Mouse (Mus musculus) kidney, adult 9 months (tissue): ENCODE measurements around the gene Chst5.

ENCODE experiments used
- DNase-seq: peaks from one replicate; pipeline ENCODE4 v3.0.0; 2022

Chst5 gene

DNA sequence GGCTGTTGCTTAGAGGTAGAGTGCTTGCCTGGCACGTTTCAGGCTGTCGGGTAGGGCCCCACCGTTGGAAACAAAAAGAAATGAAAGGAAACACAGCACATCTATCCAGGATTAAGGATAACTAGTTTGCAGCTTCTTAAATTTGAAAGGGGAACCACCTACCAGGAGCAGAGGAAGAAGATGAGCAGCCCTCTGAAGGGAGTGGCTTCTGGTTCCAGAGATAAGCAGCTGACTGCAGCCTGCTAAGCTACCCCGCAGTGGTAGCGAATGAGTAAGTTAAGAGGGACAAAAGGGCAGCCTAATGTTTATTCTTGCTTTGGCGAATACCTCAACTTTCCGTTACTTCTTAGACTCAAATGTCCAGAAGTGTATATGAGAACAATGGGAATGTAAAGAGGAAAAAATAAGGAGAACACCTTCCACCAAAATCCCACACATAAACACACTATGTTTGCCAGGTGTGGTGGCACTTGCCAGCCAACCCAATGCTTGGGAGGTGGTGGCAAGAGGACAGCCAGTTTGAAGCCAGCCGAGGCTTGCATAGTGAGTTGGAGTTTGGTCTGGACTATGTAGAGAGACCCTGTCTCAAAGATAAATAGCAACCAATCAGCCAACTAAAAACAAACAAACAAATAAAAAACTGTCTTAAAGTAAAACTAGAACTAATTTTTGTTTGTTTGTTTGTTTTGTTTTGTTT lies 19.5 kb upstream of the Chst5 start:
- DNase-seq: no peak

DNA sequence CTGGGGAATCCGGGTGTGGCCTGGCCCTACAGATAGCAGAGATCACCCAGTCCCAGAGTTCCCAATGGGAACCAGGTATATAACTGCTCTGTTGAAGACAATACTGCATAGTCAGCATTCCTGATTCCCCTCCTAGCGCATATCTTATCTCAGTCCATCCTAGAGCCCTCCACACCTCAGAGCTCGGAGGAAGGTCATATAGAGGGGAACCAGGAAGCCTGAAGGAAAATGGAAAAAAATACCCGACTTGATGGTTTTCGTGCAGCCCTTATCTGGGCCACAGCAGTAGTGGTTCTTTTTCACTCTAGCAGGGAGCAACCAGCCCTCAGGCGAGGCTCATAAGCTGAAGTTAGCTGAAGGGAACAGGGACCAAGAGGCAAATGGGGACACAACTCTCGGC lies 14.7 kb upstream of the Chst5 start:
- DNase-seq: no peak

DNA sequence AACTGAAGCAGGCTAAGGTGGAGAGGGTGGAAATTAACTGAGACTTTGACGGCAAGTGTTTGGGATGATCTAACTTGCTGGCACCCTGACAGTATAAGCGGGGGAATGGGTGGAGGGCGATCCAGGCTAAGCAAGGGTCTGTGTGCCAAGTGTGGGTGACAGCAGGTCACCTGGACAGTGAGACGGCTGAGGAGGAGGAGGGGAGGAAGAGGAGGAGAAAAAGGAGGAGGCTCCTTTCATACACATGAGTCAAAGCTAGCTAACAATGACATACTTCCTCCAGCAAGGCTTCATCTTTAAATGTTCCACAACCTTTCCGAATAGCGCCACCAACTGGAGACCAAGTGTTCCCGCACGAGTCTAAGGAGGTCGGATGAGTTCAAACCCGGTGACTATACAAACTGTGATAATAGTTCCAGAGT lies 13.1 kb upstream of the Chst5 start:
- peak; percentile 50 for DNase-seq

DNA sequence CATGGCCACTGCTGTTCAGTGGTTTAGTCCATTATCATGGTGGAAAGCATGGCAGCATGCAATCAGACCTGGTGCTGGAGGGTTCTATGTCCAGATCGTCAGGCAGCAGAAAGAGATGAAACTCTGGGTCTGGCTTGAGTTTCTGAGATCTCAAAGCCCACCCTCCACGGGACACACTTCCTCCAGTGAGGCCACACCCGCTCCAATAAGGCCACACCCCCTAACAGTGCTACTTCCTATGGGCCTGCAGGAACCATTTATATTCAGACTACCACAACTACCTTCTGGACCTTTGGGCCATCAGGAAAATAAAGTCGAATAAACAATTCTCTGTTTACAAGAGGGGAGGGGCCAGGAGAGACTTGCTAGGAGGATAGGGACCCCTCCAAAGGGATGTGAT lies 10.7 kb upstream of the Chst5 start:
- no peak for DNase-seq

DNA sequence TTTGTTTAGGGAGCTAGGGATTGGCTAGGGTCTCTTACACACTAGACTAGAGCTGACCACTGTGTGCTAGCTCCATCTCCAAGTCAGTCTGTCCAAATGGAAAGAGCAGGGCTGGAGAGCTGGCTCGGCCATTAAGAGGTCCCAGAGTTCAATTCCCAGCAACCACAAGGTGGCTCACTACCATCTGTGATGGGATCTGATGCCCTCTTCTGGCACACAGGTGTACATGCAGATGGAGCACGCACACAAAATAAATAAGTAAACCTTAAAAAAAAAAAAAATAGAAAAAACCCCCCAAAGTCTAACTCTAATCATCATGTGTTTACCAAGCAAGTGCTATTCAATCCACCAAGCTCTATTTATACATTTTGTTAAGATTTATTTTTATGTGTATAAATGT lies 9.4 kb upstream of the Chst5 start:
- DNase-seq: no peak

DNA sequence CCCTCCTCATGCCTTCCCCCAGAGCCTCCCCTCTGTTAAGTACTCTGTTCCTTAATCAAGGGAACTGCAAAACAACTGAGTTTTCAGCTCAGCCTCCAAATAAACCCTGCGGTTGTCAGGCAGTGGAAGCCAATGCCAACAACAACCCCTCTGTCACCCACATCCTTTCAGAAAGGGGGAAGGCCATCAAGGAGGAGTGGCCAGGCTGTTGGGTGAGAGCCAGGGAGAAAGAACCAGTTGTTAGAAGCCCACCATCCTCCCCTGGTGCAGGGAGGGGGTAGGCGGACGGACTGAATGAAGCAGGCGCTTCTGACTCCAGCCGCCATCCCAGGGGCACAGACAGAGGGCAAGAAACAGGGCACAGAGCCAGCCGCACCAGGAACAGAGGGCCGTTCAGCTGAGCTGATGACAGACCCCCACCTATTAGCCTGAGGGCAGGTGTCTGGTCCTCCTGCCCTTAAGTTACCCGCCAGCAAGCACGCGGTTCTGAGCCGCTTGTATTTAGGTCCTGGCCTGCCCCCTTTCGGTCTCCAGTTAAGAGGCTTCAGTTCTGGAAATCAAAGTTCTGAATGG lies 2.7 kb upstream of the Chst5 start:
- no peak for DNase-seq

DNA sequence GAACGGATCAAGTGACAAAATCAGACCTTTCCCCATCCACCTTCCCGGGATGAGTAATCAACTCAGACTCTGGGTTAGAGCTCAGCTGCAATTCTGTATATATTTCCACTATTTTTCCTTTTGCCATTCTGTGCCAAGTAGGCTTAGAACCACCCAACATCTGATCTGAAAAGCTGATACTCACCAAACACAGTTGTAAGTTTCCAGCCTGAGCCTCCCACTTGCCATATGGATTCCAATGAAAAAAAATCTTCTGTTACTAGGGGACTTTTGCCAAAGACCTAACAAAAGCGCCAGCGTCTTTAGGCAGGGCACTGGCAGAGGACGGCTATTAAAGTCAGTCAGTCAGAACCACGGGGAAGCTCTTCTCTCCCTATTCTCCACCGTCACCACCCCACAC lies 1.3 kb upstream of the Chst5 start:
- DNase-seq: no peak

DNA sequence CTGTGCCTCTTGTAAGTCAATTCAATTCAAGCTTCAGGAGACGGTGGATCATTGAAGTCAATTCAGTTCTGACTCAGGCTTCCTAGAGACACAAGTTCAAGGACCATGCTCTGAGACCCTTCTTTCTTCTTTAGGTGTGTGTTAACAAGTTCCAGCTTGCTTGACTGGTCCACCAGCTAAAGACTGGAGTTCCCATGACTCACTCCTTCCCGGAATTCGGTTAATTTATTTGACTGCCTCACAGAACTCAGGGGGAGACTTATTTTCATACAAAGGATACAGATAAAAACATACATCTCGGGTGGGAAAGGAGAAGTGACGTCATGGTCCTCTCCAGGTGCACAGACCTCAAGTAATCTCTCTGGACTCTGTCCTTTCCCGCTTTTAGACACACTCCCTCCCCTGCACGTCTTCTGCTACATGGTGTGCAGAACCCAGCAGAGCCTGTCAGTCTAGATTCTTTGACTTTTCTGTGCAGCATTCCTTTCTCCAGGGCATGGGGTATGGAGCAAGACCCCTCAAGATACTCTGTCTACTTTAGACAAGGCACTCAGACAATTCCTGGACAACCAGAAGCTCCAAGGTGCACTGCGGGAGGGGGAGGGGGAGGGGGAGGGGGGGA lies 4.6 kb downstream of the Chst5 start:
- no peak for DNase-seq

DNA sequence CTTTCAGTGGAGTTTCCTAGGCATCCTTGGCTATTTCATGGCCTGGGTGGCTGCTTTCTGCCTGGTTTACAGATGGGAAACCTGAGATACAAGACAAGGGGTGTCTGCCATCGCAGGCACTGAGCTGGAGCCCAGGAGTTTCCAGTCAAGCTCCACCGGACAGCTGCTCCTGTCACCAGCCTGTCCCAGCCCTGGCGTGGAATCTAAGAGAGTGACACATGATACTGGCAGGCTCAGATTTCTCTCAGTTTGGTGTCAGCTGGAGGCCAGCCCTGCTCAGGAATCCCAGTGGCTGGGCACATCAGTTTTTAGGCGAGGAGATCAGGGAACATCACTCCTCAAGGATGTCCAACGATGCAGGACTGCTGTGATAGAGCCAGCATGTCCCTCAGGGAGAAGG lies 8.2 kb downstream of the Chst5 start:
- DNase-seq: no peak

DNA sequence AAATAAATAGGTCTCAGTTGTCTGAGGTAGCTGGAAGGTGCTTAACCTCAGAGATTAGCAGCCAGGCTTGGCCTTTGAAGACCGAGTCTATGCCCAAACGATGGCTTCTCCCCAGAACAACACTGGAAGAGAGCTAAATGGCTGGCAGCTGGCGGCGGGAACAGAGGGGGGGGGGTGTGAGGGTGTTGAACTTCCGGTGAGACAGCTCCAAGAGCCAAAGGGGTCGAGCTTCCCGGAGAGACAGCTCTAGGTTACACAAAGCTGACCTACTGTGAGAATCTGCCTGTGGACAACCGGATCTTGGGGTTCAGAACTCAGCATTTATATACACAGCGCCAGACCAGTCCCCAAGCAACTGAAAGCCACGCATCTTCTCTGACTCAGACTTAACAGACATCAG lies 11.7 kb downstream of the Chst5 start:
- no peak for DNase-seq

DNA sequence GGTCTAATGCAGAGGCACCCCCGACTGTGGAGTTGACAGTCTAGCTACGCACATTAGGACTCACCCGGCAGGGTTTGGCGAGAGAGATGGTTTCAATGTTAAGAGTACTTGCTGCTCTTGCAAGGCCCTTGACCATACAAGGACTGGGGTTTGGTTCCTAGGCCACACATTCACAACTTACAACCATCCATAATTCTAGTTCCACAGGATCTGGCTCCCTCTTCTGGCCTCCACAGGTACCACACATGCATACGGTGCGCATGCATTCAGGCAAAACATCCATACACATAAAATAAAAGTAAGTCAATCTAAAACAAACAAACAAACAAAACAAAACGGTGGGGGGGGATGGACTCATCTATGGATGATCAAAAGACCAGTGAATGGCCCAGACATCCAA lies 15.3 kb downstream of the Chst5 start:
- DNase-seq: no peak

DNA sequence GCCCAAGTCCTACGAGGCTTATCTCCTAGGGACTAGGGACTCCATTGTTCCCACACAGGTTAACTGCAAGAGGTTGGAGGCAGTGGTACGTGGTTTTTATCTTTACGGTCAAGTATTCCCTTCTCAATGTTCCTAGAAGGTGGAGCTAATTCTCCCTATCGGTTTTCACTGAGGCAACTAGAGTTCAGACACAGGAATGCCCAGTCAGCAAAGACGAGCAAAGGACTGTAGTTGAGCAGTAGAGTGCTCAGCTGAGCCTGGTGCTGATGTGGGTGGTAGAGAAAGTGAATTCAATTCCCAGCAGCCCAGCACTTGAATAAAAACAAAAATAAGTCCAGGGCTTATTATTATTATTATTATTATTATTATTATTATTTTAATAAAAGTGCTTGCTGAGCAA lies 17.6 kb downstream of the Chst5 start:
- DNase-seq: no peak

DNA sequence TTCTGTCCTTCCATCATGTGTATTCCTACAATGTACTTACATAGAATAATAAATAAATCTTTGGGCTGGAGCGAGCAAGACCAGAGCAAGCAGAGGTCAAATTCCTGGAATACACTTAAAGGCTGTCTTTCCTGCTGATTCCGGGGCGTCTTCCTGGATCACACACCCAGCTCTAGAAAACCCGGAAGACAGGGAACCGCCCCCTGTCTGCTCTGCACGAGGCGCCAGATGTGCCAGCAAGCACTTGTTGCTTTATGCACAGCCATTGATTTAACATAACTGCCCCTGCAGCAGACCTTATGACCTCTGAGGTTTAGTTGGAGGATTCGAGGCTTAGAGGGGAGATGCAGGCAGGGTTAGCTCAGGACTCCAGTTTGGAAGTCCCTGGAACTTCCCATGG lies 18.3 kb downstream of the Chst5 start:
- DNase-seq: no peak

DNA sequence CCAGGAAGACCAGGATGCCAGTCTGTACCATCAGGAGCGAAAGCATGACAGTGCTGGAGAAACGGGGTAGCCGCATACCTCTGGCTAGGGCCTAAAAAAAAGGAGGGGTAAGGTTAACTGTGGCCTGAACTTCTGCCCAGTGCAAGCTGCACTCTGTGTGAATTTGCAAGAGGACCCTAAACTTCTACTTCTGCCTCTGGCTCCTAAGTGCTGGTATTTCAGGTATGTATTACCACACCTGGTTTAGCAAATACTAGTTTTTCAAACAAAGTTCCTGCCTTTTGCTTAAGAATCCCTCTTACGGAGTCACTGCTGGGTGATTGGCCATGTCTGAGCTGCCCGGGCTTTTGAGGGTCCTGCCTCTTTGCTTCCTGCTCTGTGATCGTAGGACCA lies 19.3 kb downstream of the Chst5 start:
- no peak for DNase-seq

DNA sequence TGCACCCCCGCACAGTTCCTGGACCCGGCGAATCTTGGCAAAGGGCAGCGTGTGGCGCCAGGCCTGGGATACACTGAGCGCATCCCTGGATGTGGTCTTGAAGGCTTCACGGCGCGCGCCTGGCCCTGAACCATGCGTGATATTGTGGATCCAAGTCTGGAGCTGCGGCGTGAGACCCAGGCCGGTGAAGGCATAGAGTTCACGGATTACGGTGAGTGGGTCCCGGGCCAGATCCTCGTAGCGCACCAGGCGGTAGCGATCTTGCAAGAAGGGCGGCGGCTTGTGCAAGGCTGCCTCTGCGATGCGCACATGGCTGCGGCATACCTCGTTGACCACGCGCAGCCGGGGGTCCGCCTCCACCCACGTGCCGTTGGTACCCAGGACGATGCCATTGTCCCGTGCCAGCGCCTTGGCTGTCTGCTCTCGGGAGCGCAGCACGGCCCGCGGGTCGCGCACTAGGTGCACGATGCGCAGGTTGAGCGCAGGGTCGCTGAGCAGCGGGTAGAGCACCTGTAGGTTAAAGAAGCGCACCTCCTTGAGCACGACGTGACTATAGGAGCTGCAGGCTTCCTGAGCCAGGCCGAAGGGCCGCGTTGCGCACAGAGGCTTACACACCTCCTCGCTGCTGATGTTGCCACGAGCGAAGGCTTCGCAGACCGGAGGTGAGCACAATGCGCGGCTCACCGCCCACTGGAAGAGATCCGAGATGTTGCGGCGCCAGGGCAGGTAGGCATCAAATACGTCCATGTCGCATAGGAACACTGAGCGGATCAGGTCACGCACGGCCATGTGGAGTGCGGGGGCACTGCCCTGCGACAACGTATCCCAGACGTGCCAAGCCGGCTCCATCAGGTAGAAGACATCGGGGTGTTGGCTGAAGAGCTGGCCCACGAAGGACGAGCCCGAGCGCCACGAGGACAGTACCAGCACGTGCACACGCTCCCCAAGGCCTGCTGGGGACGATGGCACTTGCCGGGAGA lies 20.0 kb downstream of the Chst5 start:
- DNase-seq: no peak

DNA sequence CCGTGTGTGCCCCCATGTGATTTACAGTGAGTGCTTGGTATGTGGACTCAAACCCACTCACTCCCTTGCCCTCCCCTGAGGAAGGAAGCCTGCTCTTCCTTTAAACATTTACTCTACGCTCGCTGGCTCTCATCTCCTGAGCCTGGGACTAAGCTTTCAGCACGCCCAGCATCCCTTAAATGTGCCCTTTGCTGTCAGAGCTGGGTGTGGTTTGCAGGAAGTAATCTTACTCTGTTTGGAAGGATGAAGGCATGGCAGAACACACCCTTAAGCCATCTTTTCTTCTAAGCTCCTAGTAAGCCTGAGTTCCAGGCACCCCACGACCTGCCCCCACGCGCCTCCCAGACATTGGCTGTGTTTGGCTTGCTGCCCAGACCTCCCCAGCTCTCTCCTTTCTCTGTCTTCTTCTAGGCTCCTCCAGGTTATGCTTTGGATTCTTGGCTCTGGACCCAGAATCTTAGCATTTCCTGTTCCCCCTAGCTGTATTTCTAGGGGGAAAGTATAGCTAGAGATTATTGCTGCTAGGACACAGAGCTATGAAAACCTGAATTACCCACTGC lies 22.1 kb downstream of the Chst5 start:
- DNase-seq: no peak

DNA sequence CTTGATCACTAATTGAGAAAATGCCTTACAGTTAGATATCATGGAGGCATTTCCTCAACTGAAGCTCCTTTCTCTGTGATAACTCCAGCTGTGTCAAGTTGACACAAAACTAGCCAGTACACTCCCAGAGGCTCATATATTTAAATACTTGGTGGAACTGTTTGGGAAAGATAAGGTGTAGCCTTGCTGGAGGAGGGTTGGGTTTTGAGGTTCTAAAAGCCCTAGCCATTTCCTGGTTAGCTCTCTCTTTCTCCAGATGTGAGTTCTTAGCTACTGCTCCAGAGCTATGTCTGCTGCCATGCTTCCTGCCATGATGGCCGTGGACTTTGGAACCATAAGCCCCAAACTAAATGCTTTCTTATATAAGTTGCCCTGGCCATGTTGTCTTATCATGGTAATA lies 22.8 kb downstream of the Chst5 start:
- no peak for DNase-seq

DNA sequence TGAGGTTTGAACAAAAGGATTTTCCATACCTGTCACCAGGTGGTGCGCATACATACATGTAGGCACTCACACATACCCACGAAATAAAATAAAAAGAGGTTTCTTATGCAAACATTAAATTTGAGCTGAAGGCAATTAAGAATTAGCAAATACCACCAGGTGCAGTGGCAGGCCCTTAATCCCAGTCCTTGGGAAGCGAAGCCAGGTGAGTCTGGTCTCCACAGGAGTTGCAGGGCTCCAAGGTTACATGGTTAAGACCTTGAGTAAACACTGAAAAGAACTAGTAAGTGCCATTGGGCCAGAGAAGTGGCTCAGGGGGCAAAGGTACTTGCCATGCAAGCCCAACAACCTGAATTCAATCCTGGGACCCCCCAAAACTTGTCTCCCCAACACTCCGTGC lies 26.6 kb downstream of the Chst5 start:
- DNase-seq: no peak

DNA sequence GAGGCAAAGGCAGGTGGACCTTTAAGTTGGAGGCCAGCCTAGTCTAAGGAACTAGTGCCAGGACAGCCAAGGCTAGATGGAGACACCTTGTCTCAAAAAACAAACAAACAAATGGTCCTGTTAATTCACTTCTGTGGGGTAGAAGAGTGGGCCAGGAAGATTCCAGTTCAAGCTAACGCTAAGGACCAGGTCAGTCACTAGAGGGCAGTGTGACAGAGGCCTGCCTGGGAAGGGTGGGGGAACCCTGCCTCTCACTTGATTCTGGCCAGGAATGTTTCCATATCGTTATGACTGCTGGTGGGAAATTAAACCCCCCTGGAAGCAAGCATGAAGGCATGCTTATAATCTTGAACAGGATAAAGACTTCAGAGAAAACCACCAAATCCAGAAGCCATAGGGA lies 28.7 kb downstream of the Chst5 start:
- peak; percentile 46 for DNase-seq

DNA sequence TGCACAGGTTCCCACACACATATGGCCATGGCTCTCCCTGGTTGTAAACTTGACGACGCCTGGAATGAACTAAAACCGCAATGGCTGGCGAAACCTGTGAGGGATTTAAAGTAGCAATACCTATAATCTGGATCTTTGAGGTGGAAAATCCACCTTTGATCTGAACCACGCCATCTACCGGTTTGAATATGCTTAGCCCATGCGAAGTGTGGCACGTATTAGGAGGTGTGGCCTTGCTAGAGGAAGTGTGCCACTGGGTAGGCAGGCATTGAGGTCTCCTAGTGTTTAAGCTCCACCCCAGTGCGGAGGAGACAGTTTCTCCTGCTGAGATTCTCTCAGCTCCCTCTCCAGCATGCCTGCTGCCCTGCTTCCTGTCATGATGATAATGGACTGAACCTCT lies 32.5 kb downstream of the Chst5 start:
- no peak for DNase-seq

DNA sequence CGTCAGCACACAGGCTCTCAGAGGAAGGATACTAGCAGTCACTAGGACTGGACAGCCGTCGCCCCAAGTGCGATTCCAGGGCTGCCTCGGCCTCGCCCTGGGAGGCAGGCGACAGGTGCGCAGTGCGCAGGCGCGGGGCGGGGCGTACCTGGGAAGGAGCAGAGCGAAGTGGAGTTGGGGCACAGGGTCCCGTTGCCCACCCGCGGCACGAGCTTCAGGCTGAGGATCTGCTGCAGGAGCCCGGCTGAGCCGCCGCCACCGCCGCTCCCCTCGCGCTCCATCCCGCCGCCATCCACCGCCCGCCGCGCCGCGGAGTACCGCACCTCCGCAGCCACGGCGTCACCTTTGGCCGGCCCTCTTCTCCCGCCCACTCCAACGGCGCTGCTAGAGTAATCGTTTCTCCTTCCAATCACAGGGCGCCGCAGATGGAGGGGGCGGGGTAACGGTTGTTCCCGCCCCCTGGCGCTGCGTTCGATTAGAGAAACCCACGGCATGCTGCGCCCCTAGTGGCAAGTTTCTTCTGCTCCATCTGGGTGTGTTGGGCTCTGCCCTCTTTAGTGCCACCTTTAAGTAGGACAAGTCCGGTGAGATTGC lies 33.8 kb downstream of the Chst5 start, which contains the start of gene Tmem170:
Tmem170 (minus strand) TSS at position 396 of the 594 bp plus-strand sequence.
- DNase-seq: peak; percentile 99

DNA sequence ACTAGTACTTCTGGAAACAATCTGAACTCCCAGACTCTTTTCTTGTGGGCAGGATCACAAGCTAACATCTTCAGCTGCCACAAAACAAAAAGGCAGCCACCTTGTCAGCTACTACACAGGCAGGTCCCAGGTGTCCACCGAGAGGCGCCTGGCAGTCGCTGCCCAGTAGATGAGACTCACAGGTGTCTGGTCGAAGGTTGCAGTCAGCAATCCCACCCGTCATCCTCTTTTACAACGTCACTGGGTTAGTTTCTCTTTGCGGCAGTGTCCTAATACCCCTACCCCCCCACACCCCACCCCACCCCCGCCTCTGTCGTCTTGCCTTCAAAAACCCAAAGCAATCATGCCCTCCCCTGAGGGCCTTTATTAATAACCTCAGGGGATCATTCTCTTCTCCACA lies 34.5 kb downstream of the Chst5 start:
- no peak for DNase-seq

DNA sequence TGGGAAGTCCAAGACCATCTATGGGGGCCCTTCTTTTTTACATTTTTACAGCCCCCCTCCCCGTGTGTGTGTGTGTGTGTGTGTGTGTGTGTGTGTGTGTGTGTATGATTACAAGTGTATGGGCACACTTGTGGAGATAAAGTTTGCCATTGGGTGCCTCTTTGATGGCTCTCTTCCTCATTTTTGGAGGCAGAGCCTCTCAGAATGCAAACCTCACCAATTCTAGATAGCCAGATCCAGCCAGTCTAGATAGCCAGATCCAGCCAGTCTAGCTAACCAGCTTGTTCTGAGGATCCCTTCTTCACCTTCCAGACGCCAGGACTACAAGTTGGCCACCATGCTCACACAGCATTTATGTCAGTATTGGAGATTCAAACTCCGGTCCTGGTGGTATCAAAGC lies 39.0 kb downstream of the Chst5 start:
- DNase-seq: no peak
